13 mouse cellular contexts compared by ENCODE assay signal in genomic region chr11:6895786-6896093, GRCm38 (mm10). TPM values are rescaled to one million over a fixed set of nuclear protein-coding genes. Genes with fewer than 3 reads are reported as not detected.
DNase-seq lines count a peak whose midpoint lies in the region; ATAC-seq and TF ChIP-seq lines count a peak whose summit lies in the region.
"Had no signal": no experiment of that assay in that cellular context is flagged by ENCODE, and none has a peak within 500 bp of the region (broad histone marks: within the 10 kb centered on the region; RNA-seq: fewer than 3 reads in every experiment).

No protein-coding gene starts in this region.

- TF ChIP-seq POLR2A in thymus, adult 2 months (IDR thresholded peaks at IDR 0.05; ENCODE audit: control insufficient read depth, extremely low read depth, insufficient read depth, low read length, poor library complexity): no peak

- no peaks in the 10 kb centered on the region for H3K27me3 ChIP-seq in forebrain, postnatal 0 days (ENCODE audit: insufficient read depth, low read length)
- no peaks in the 10 kb centered on the region for H3K27me3 ChIP-seq in forebrain, embryonic 16.5 days (replicated peaks; ENCODE audit: control insufficient read depth, insufficient read depth, low read length)
- no peaks in the 10 kb centered on the region for H3K27me3 ChIP-seq in stomach, embryonic 14.5 days (ENCODE audit: control insufficient read depth, insufficient read depth, low read length)
- no peaks in the 10 kb centered on the region for H3K27me3 ChIP-seq in stomach, postnatal 0 days (ENCODE audit: control insufficient read depth, insufficient read depth, low read length)
- H3K27me3 ChIP-seq in intestine, embryonic 16.5 days (replicated peaks; ENCODE audit: control insufficient read depth, insufficient read depth, low read length): no peaks in the 10 kb centered on the region
- no peaks in the 10 kb centered on the region for H3K27me3 ChIP-seq in thymus, adult 2 months (ENCODE audit: control insufficient read depth, insufficient read depth, low read length)
- H3K27me3 ChIP-seq: hindbrain, embryonic 12.5 days; limb, embryonic 12.5 days had no signal

- peaks cover 8% of the 10 kb centered on the region for H3K4me1 ChIP-seq in forebrain, postnatal 0 days (ENCODE audit: insufficient read depth)
- peaks cover 15% of the 10 kb centered on the region for H3K4me1 ChIP-seq in forebrain, embryonic 16.5 days (replicated peaks; ENCODE audit: control insufficient read depth, insufficient read depth, low read length)
- peaks cover 3% of the 10 kb centered on the region for H3K4me1 ChIP-seq in stomach, embryonic 14.5 days (ENCODE audit: control insufficient read depth, insufficient read depth, low read length)
- H3K4me1 ChIP-seq in stomach, postnatal 0 days (replicated peaks; ENCODE audit: control insufficient read depth, insufficient read depth): 0 out of 2 replicates have a peak, but pooled peaks cover 2% of the 10 kb centered on the region
- H3K4me1 ChIP-seq in intestine, embryonic 16.5 days (ENCODE audit: control insufficient read depth, insufficient read depth, low read length): peaks cover 10% of the 10 kb centered on the region; the same call in 1 of the 2 replicates
- no peaks in the 10 kb centered on the region for H3K4me1 ChIP-seq in thymus, adult 2 months (replicated peaks; ENCODE audit: control insufficient read depth, insufficient read depth, low read length)

- H3K36me3 ChIP-seq in forebrain, postnatal 0 days (ENCODE audit: insufficient read depth): no peaks in the 10 kb centered on the region
- no peaks in the 10 kb centered on the region for H3K36me3 ChIP-seq in forebrain, embryonic 16.5 days (ENCODE audit: control insufficient read depth, insufficient read depth)
- H3K36me3 ChIP-seq in stomach, embryonic 14.5 days (ENCODE audit: control insufficient read depth, insufficient read depth, low read length): no peaks in the 10 kb centered on the region
- H3K36me3 ChIP-seq in stomach, postnatal 0 days (ENCODE audit: control insufficient read depth, insufficient read depth, low read length): no peaks in the 10 kb centered on the region
- H3K36me3 ChIP-seq in intestine, embryonic 16.5 days (ENCODE audit: control insufficient read depth, insufficient read depth, low read length): no peaks in the 10 kb centered on the region
- no peaks in the 10 kb centered on the region for H3K36me3 ChIP-seq in thymus, adult 2 months (ENCODE audit: control insufficient read depth, insufficient read depth, low read length)
- H3K36me3 ChIP-seq: hindbrain, embryonic 12.5 days; limb, embryonic 12.5 days had no signal

- no peak overlapping the region for H3K27ac ChIP-seq in forebrain, postnatal 0 days (ENCODE audit: low read depth, low read length)
- H3K27ac ChIP-seq in forebrain, embryonic 16.5 days (ENCODE audit: low read length): no peak overlapping the region
- H3K27ac ChIP-seq in stomach, embryonic 14.5 days (ENCODE audit: low read length): peak overlapping the region; percentile 29; the same call in 1 of the 2 replicates
- H3K27ac ChIP-seq in stomach, postnatal 0 days (replicated peaks): no peak overlapping the region
- no peak overlapping the region for H3K27ac ChIP-seq in intestine, embryonic 16.5 days (ENCODE audit: low read length)
- H3K27ac ChIP-seq in thymus, adult 2 months (ENCODE audit: control insufficient read depth, insufficient read depth, low read length): no peak overlapping the region
- H3K27ac ChIP-seq: hindbrain, embryonic 12.5 days had no signal

- WGBS in forebrain, postnatal 0 days: 56% methylated on average over 8 of the region's 8 CpGs
- 60% methylated on average over 8 of the region's 8 CpGs for WGBS in forebrain, embryonic 16.5 days
- 35% methylated on average over 8 of the region's 8 CpGs for WGBS in stomach, embryonic 14.5 days
- WGBS in stomach, postnatal 0 days: 17% methylated on average over 8 of the region's 8 CpGs
- 35% methylated on average over 8 of the region's 8 CpGs for WGBS in intestine, embryonic 16.5 days
- 82% methylated on average over 8 of the region's 8 CpGs for WGBS in thymus, adult 2 months

- TF ChIP-seq EP300 in stomach, postnatal 0 days (optimal IDR thresholded peaks at IDR 0.05): no peak

- H3K4me3 ChIP-seq in forebrain, postnatal 0 days (ENCODE audit: low read depth, low read length): no peak overlapping the region
- no peak overlapping the region for H3K4me3 ChIP-seq in forebrain, embryonic 16.5 days (replicated peaks; ENCODE audit: low read length)
- no peak overlapping the region for H3K4me3 ChIP-seq in stomach, embryonic 14.5 days (ENCODE audit: low read depth, low read length)
- H3K4me3 ChIP-seq in stomach, postnatal 0 days (ENCODE audit: low read depth, low read length): no peak overlapping the region
- no peak overlapping the region for H3K4me3 ChIP-seq in intestine, embryonic 16.5 days (ENCODE audit: low read length)
- H3K4me3 ChIP-seq in thymus, adult 2 months (ENCODE audit: control insufficient read depth, insufficient read depth, low read length): no peak overlapping the region
- H3K4me3 ChIP-seq: hindbrain, embryonic 12.5 days; limb, embryonic 12.5 days had no signal

- no peak for ATAC-seq in forebrain, postnatal 0 days
- no peak for ATAC-seq in forebrain, embryonic 16.5 days
- no peak for ATAC-seq in stomach, embryonic 14.5 days (ENCODE audit: insufficient number of reproducible peaks, insufficient read depth, low FRiP score, low read depth)
- ATAC-seq in stomach, postnatal 0 days (ENCODE audit: low FRiP score, low TSS enrichment): no peak
- ATAC-seq in intestine, embryonic 16.5 days: peak; percentile 61

- no peak for TF ChIP-seq CTCF in forebrain, postnatal 0 days (IDR thresholded peaks at IDR 0.05; ENCODE audit: low read depth)
- TF ChIP-seq CTCF in stomach, postnatal 0 days (IDR thresholded peaks at IDR 0.05; ENCODE audit: low read depth): no peak
- no peak for TF ChIP-seq CTCF in thymus, adult 2 months (IDR thresholded peaks at IDR 0.05; ENCODE audit: borderline replicate concordance, control insufficient read depth, extremely low read depth, insufficient read depth, low read length, poor library complexity)

- DNase-seq in forebrain, postnatal 0 days: peak; percentile 13
- DNase-seq in stomach, postnatal 0 days (ENCODE audit: low spot score): no peak
- peak; percentile 31 for DNase-seq in lung, postnatal 10 days
- no peak for DNase-seq in thymus, adult 2 months
- DNase-seq in layer of hippocampus, postnatal 36 days: no peak
- DNase-seq: gastrocnemius, postnatal 25 days had no signal

- H3K4me2 ChIP-seq in forebrain, postnatal 0 days (ENCODE audit: low read depth): no peak overlapping the region
- no peak overlapping the region for H3K4me2 ChIP-seq in forebrain, embryonic 16.5 days (ENCODE audit: low read length)
- H3K4me2 ChIP-seq in stomach, embryonic 14.5 days (replicated peaks; ENCODE audit: low read depth, low read length): no peak overlapping the region
- no peak overlapping the region for H3K4me2 ChIP-seq in stomach, postnatal 0 days (replicated peaks; ENCODE audit: low read depth)
- H3K4me2 ChIP-seq in intestine, embryonic 16.5 days (ENCODE audit: low read depth, low read length): no peak overlapping the region
- H3K4me2 ChIP-seq: hindbrain, embryonic 12.5 days; limb, embryonic 12.5 days had no signal

- H3K9me3 ChIP-seq in forebrain, postnatal 0 days (ENCODE audit: low read length): no peaks in the 10 kb centered on the region
- H3K9me3 ChIP-seq in forebrain, embryonic 16.5 days (ENCODE audit: control insufficient read depth, low read length): no peaks in the 10 kb centered on the region
- no peaks in the 10 kb centered on the region for H3K9me3 ChIP-seq in stomach, embryonic 14.5 days (ENCODE audit: control insufficient read depth, low read depth, low read length)
- H3K9me3 ChIP-seq in stomach, postnatal 0 days (ENCODE audit: control insufficient read depth, low read length): no peaks in the 10 kb centered on the region
- H3K9me3 ChIP-seq in intestine, embryonic 16.5 days (ENCODE audit: control insufficient read depth, low read length): no peaks in the 10 kb centered on the region
- H3K9me3 ChIP-seq: hindbrain, embryonic 12.5 days; limb, embryonic 12.5 days had no signal

- H3K9ac ChIP-seq in forebrain, postnatal 0 days: no peak overlapping the region
- H3K9ac ChIP-seq in forebrain, embryonic 16.5 days (replicated peaks; ENCODE audit: low read depth, low read length): no peak overlapping the region
- no peak overlapping the region for H3K9ac ChIP-seq in stomach, embryonic 14.5 days (replicated peaks; ENCODE audit: low read depth, low read length)
- H3K9ac ChIP-seq in stomach, postnatal 0 days (ENCODE audit: low read length): no peak overlapping the region
- no peak overlapping the region for H3K9ac ChIP-seq in intestine, embryonic 16.5 days (ENCODE audit: low read depth, low read length)
- H3K9ac ChIP-seq: hindbrain, embryonic 12.5 days; limb, embryonic 12.5 days had no signal

RNA-seq across cellular contexts. Expression of gene Gm11983, which starts 58.3 kb away (rescaled TPM):
- total RNA-seq in forebrain, postnatal 0 days (2014; rRNA removed): not detected in 2 replicates
- polyA plus RNA-seq in forebrain, postnatal 0 days (2015; fragmentation: Nextera tagmentation; extraction: Ambion mirVana): not detected in 2 replicates
- not detected in 2 replicates for polyA plus RNA-seq in forebrain, embryonic 16.5 days (2015; fragmentation: Nextera tagmentation; extraction: Ambion mirVana)
- not detected in 2 replicates for polyA plus RNA-seq in stomach, embryonic 14.5 days (2014; fragmentation: Nextera tagmentation; extraction: Ambion mirVana)
- polyA plus RNA-seq in stomach, postnatal 0 days (2015; fragmentation: Nextera tagmentation; extraction: Ambion mirVana): not detected in 2 replicates
- not detected in 2 replicates for polyA plus RNA-seq in intestine, embryonic 16.5 days (2015; fragmentation: Nextera tagmentation; extraction: Ambion mirVana)
- polyA plus RNA-seq in thymus, adult 2 months (2012; rRNA removed): not detected in 2 replicates
- not detected for total RNA-seq in layer of hippocampus, postnatal 36 days (2021)
- total RNA-seq: gastrocnemius, postnatal 25 days had no signal
- polyA plus RNA-seq: C2C12; hindbrain, embryonic 12.5 days; limb, embryonic 12.5 days; stomach, embryonic 16.5 days had no signal

Comparison
In these comparisons a context has a peak if more than half of its experiments do, and no peak if none do; other contexts are left out.
1. DNase-seq: peak in forebrain, postnatal 0 days (single experiment) and lung, postnatal 10 days (single experiment); none in stomach, postnatal 0 days (single experiment), thymus, adult 2 months (single experiment) and layer of hippocampus, postnatal 36 days (0 of 2).